Mouse (Mus musculus): ENCODE results near the gene Eif2b5.

The Eif2b5 gene

GRCm38 (mm10) chr16:20489233-20489632 lies 9.4 kb upstream of the Eif2b5 start:
- DNase-seq (ENCODE audit: low spot score in 2 of 2), result no peak

- DNase-seq (ENCODE audit: low spot score in 2 of 2), result peak in 1 of 2 experiments; percentile 52
Observed at GRCm38 (mm10) chr16:20490581-20490980, 8.0 kb upstream of the Eif2b5 start.

GRCm38 (mm10) chr16:20491301-20491700 lies 7.3 kb upstream of the Eif2b5 start:
- no peak for DNase-seq (ENCODE audit: low spot score in 2 of 2)

GRCm38 (mm10) chr16:20493452-20493851 lies 5.2 kb upstream of the Eif2b5 start:
- DNase-seq (ENCODE audit: low spot score in 2 of 2), result no peak

GRCm38 (mm10) chr16:20496671-20497600 lies 1.7 kb upstream of the Eif2b5 start:
- DNase-seq (ENCODE audit: low spot score in 2 of 2), result peak; percentile 55 to 70

- no peak for DNase-seq (ENCODE audit: low spot score in 2 of 2)
Observed at GRCm38 (mm10) chr16:20497980-20498676, 489 bp upstream of the Eif2b5 start.

GRCm38 (mm10) chr16:20506000-20506399 lies 7.4 kb downstream of the Eif2b5 start:
- no peak for DNase-seq (ENCODE audit: low spot score in 2 of 2)

- no peak for DNase-seq (ENCODE audit: low spot score in 2 of 2)
Observed at GRCm38 (mm10) chr16:20509349-20509748, 10.7 kb downstream of the Eif2b5 start.

GRCm38 (mm10) chr16:20511277-20511847 lies 12.7 kb downstream of the Eif2b5 start:
- no peak for DNase-seq (ENCODE audit: low spot score in 2 of 2)

- DNase-seq (ENCODE audit: low spot score in 2 of 2), result no peak
Observed at GRCm38 (mm10) chr16:20516032-20516431, 17.4 kb downstream of the Eif2b5 start.

- peak; percentile 87 to 93 for DNase-seq (ENCODE audit: low spot score in 2 of 2)
Observed at GRCm38 (mm10) chr16:20516726-20517201, 18.1 kb downstream of the Eif2b5 start, which contains the start of gene Dvl3. Dvl3 (plus strand) TSS chr16:20516982.

GRCm38 (mm10) chr16:20517216-20517615 lies 18.6 kb downstream of the Eif2b5 start:
- DNase-seq (ENCODE audit: low spot score in 2 of 2), result peak; percentile 43 to 79

GRCm38 (mm10) chr16:20517701-20518374 lies 19.2 kb downstream of the Eif2b5 start:
- DNase-seq (ENCODE audit: low spot score in 2 of 2), result no peak

- no peak for DNase-seq (ENCODE audit: low spot score in 2 of 2)
Observed at GRCm38 (mm10) chr16:20523886-20524285, 25.3 kb downstream of the Eif2b5 start.

GRCm38 (mm10) chr16:20528779-20529178 lies 30.2 kb downstream of the Eif2b5 start:
- DNase-seq (ENCODE audit: low spot score in 2 of 2), result no peak

GRCm38 (mm10) chr16:20529375-20529774 lies 30.8 kb downstream of the Eif2b5 start:
- DNase-seq (ENCODE audit: low spot score in 2 of 2), result no peak

- DNase-seq (ENCODE audit: low spot score in 2 of 2), result no peak
Observed at GRCm38 (mm10) chr16:20530941-20531340, 32.3 kb downstream of the Eif2b5 start.

- no peak for DNase-seq (ENCODE audit: low spot score in 2 of 2)
Observed at GRCm38 (mm10) chr16:20534617-20535295, 36.1 kb downstream of the Eif2b5 start.

- DNase-seq (ENCODE audit: low spot score in 2 of 2), result peak; percentile 92 to 95
Observed at GRCm38 (mm10) chr16:20535296-20536080, 36.9 kb downstream of the Eif2b5 start, which contains the start of gene Ap2m1. Ap2m1 (plus strand) TSS chr16:20535478.

- DNase-seq (ENCODE audit: low spot score in 2 of 2), result no peak
Observed at GRCm38 (mm10) chr16:20536081-20536665, 37.6 kb downstream of the Eif2b5 start.

All from spleen, postnatal 4 days (tissue).